Mouse (Mus musculus) spleen, adult 2 months (tissue): ENCODE data around the gene Pipox. TPM values are rescaled to one million over a fixed set of nuclear protein-coding genes. Genes with fewer than 3 reads are reported as not detected.

Experiments
- DNase-seq, 2 experiments: peaks; one replicate each; pipeline versions ENCODE4 v3.0.0 to v3.0.0-alpha.2; 2012 to 2021; ENCODE audit warnings: low spot score in 2 of 2, low read depth in 1 of 2
- H3K27ac ChIP-seq: fragments of 200-500 bp; 2 replicates; pipeline ENCODE4 v1.5.1; 2012; ENCODE audit warnings: low read length, inconsistent platforms; ENCODE audit not compliant: insufficient read depth
- H3K27me3 ChIP-seq: fragments of 200-500 bp; 2 replicates; pipeline ENCODE4 v1.6.1; 2012; ENCODE audit warnings: mild to moderate bottlenecking, moderate library complexity, low read length, inconsistent platforms; ENCODE audit not compliant: control insufficient read depth, insufficient read depth
- H3K36me3 ChIP-seq: fragments of 200-500 bp; 2 replicates; pipeline ENCODE4 v1.6.1; 2012; ENCODE audit warnings: mild to moderate bottlenecking, low read length, inconsistent platforms; ENCODE audit not compliant: control insufficient read depth, insufficient read depth
- H3K4me1 ChIP-seq: fragments of 200-500 bp; 2 replicates; pipeline ENCODE4 v1.6.1; 2011; ENCODE audit warnings: inconsistent platforms; ENCODE audit not compliant: control insufficient read depth, insufficient read depth, insufficient read length
- H3K4me3 ChIP-seq: fragments of 200-500 bp; 2 replicates; pipeline ENCODE4 v1.5.1; 2011; ENCODE audit warnings: mild to moderate bottlenecking, inconsistent platforms; ENCODE audit not compliant: insufficient read depth, insufficient read length; ENCODE audit errors: extremely low read depth
- CTCF ChIP-seq: fragments of 200-500 bp; IDR thresholded peaks from 2 replicates; pipeline ENCODE4 v1.5.1; 2011; ENCODE audit warnings: mild to moderate bottlenecking, inconsistent platforms; ENCODE audit not compliant: insufficient read depth, insufficient read length, insufficient replicate concordance; ENCODE audit errors: extremely low read depth
- POLR2A ChIP-seq: fragments of 200-500 bp; IDR thresholded peaks from 2 replicates; pipeline ENCODE4 v1.6.1; 2011; ENCODE audit warnings: low read depth, low read length, inconsistent platforms
- WGBS: fragments of 180-500 bp; shearing (Covaris S2); methylation state at CpG from one replicate; pipeline ENCODE4 v1.1.7; 2018; 5-methylcytosine and 5-hydroxymethylcytosine counted together
- polyA plus RNA-seq: library from polyadenylated mRNA; depleted of rRNA; stranded (reverse); fragments of >200 nt; gene quantifications from 2 replicates; pipeline ENCODE4 v1.2.3, GENCODE M21; 2012

Pipox gene
- polyA plus RNA-seq, 1 experiment = 0.56 TPM

GRCm38 (mm10) chr11:77900187-77900586, 6.3 kb upstream of the Pipox start:
- no peak overlapping the region for H3K27ac ChIP-seq
- no peak for TF ChIP-seq CTCF
- no peak for TF ChIP-seq POLR2A
- H3K4me3 ChIP-seq = no peak overlapping the region
- no peaks in the 10 kb centered on the region for H3K4me1 ChIP-seq
- WGBS = 82% methylated on average over 3 of the region's 3 CpGs
- DNase-seq = no peak
- H3K27me3 ChIP-seq = 0 out of 2 replicates have a peak, but pooled peaks cover 1% of the 10 kb centered on the region
- H3K36me3 ChIP-seq = no peaks in the 10 kb centered on the region

- Histone ChIP-seq H3K4me1 (no peaks in the 10 kb centered on the region), H3K4me3 (no peak overlapping the region), H3K27ac (no peak overlapping the region), H3K27me3 (no peaks in the 10 kb centered on the region), H3K36me3 (no peaks in the 10 kb centered on the region)
- no peak for DNase-seq
- TF ChIP-seq CTCF (no peak), POLR2A (no peak)
- WGBS = 45% methylated on average over 23 of the region's 23 CpGs
Observed at GRCm38 (mm10) chr11:77896820-77897805, 3.2 kb upstream of the Pipox start.

- Histone ChIP-seq H3K27me3 (no peaks in the 10 kb centered on the region), H3K4me3 (no peak overlapping the region), H3K27ac (no peak overlapping the region), H3K4me1 (no peaks in the 10 kb centered on the region), H3K36me3 (no peaks in the 10 kb centered on the region)
- WGBS = 60% methylated on average over 6 of the region's 6 CpGs
- TF ChIP-seq POLR2A (no peak), CTCF (no peak)
- no peak for DNase-seq
Observed at GRCm38 (mm10) chr11:77896480-77896819, 2.6 kb upstream of the Pipox start.

GRCm38 (mm10) chr11:77896011-77896410, 2.1 kb upstream of the Pipox start:
- no peaks in the 10 kb centered on the region for H3K36me3 ChIP-seq
- DNase-seq = no peak
- WGBS = 87% methylated on average over 9 of the region's 9 CpGs
- H3K4me1 ChIP-seq = no peaks in the 10 kb centered on the region
- H3K4me3 ChIP-seq = no peak overlapping the region
- H3K27me3 ChIP-seq = no peaks in the 10 kb centered on the region
- TF ChIP-seq CTCF = no peak
- TF ChIP-seq POLR2A = no peak
- H3K27ac ChIP-seq = no peak overlapping the region

GRCm38 (mm10) chr11:77894967-77895366, 1.1 kb upstream of the Pipox start:
- no peak overlapping the region for H3K27ac ChIP-seq
- 89% methylated on average over 2 of the region's 2 CpGs for WGBS

GRCm38 (mm10) chr11:77893283-77893682, 613 bp downstream of the Pipox start:
- TF ChIP-seq POLR2A (no peak), CTCF (no peak)
- WGBS = 77% methylated on average over 6 of the region's 6 CpGs
- Histone ChIP-seq H3K4me3 (no peak overlapping the region), H3K4me1 (peaks cover 6% of the 10 kb centered on the region; the same call in 1 of the 2 replicates), H3K27me3 (no peaks in the 10 kb centered on the region), H3K27ac (no peak overlapping the region), H3K36me3 (no peaks in the 10 kb centered on the region)
- no peak for DNase-seq

More at GRCm38 (mm10) chr11:77894967-77895366, 1.1 kb upstream of the Pipox start:
- H3K36me3 ChIP-seq = no peaks in the 10 kb centered on the region
- DNase-seq = no peak
- H3K4me1 ChIP-seq = peaks cover 3% of the 10 kb centered on the region; the same call in 1 of the 2 replicates
- no peaks in the 10 kb centered on the region for H3K27me3 ChIP-seq
- TF ChIP-seq POLR2A (no peak), CTCF (no peak)
- no peak overlapping the region for H3K4me3 ChIP-seq

- DNase-seq = no peak
- Histone ChIP-seq H3K4me3 (no peak overlapping the region), H3K27ac (no peak overlapping the region)
Observed at GRCm38 (mm10) chr11:77892883-77893282, 1.0 kb downstream of the Pipox start.

More at GRCm38 (mm10) chr11:77892883-77893282, 1.0 kb downstream of the Pipox start:
- no peaks in the 10 kb centered on the region for H3K36me3 ChIP-seq
- H3K27me3 ChIP-seq = no peaks in the 10 kb centered on the region
- WGBS = 68% methylated on average over 5 of the region's 5 CpGs
- H3K4me1 ChIP-seq = peaks cover 10% of the 10 kb centered on the region
- no peak for TF ChIP-seq POLR2A
- TF ChIP-seq CTCF = no peak
